Comparison of ENCODE assay signal across 9 mouse cellular contexts in genomic region chr1:57423696-57424095, GRCm38 (mm10). TPM values are rescaled to one million over a fixed set of nuclear protein-coding genes. Genes with fewer than 3 reads are reported as not detected.
DNase-seq lines count a peak whose midpoint lies in the region.
"Had no signal": no experiment of that assay in that cellular context is flagged by ENCODE, and none has a peak within 500 bp of the region (broad histone marks: within the 10 kb centered on the region; RNA-seq: fewer than 3 reads in every experiment).

No protein-coding gene starts in this region.

- peak; percentile 17 for DNase-seq in adrenal gland, postnatal 14 days
- DNase-seq in adrenal gland, adult 2 months = no peak
- peak; percentile 41 for DNase-seq in kidney, postnatal 10 days
- no peak for DNase-seq in kidney, adult 18-20 months
- peak; percentile 67 for DNase-seq in ES-CJ7 (ENCODE audit: low read depth, low spot score)
- DNase-seq in forelimb bud, embryonic 11.5 days (ENCODE audit: low read depth, low spot score) = peak; percentile 43
- DNase-seq in natural killer cell, adult 2 months (ENCODE audit: low spot score in 2 of 2) = no peak
- DNase-seq in yolk sac, embryonic 10.5 days (ENCODE audit: low spot score) = no peak
- DNase-seq: gastrocnemius, postnatal 36 days had no signal

RNA-seq across cellular contexts. Expression of gene Tyw5, which starts 16.8 kb away (rescaled TPM):
- total RNA-seq in adrenal gland, postnatal 14 days (2021) = 12.5 and 16.2 TPM in 2 replicates
- 10 to 100 TPM; 14.4 to 15.7 TPM for total RNA-seq in adrenal gland, adult 2 months (2021)
- 0.68 and 0.89 TPM in 2 replicates for polyA plus RNA-seq in adrenal gland, adult 2 months (2012; rRNA removed)

RNA-seq across cellular contexts. Expression of gene Maip1, which starts 17.6 kb away (rescaled TPM):
- 13.3 and 13.9 TPM in 2 replicates for total RNA-seq in adrenal gland, postnatal 14 days (2021)
- total RNA-seq in adrenal gland, adult 2 months (2021) = 10 to 100 TPM; 10.3 to 11.6 TPM
- 7.5 and 8.8 TPM in 2 replicates for polyA plus RNA-seq in adrenal gland, adult 2 months (2012; rRNA removed)

RNA-seq across cellular contexts. Expression of gene 1700066M21Rik, which starts 46.3 kb away (rescaled TPM):
- total RNA-seq in adrenal gland, postnatal 14 days (2021) = 6.2 and 6.6 TPM in 2 replicates
- total RNA-seq in adrenal gland, adult 2 months (2021) = 1 to 10 TPM; 6.6 to 8.7 TPM
- 49.2 and 50.1 TPM in 2 replicates for polyA plus RNA-seq in adrenal gland, adult 2 months (2012; rRNA removed)

Comparison
In these comparisons a context has a peak if more than half of its experiments do, and no peak if none do; other contexts are left out.
1. DNase-seq: peak in adrenal gland, postnatal 14 days (single experiment), kidney, postnatal 10 days (single experiment), ES-CJ7 (single experiment) and forelimb bud, embryonic 11.5 days (single experiment); none in adrenal gland, adult 2 months (single experiment), kidney, adult 18-20 months (single experiment), natural killer cell, adult 2 months (0 of 2) and yolk sac, embryonic 10.5 days (single experiment).